ENCODE assay signal across 22 mouse cellular contexts in genomic region chr13:16702138-16702537, GRCm38 (mm10).
DNase-seq lines count a peak whose midpoint lies in the region; ATAC-seq and TF ChIP-seq lines count a peak whose summit lies in the region.
"Had no signal": no experiment of that assay in that cellular context is flagged by ENCODE, and none has a peak within 500 bp of the region (broad histone marks: within the 10 kb centered on the region; RNA-seq: fewer than 3 reads in every experiment).

No protein-coding gene starts in this region.

- H3K27me3 ChIP-seq in kidney, adult 2 months (replicated peaks; ENCODE audit: control insufficient read depth, insufficient read depth, low read length), result no peaks in the 10 kb centered on the region
- H3K27me3 ChIP-seq in liver, adult 2 months (ENCODE audit: control insufficient read depth, insufficient read depth, low read length), result no peaks in the 10 kb centered on the region
- no peaks in the 10 kb centered on the region for H3K27me3 ChIP-seq in liver, embryonic 11.5 days (replicated peaks; ENCODE audit: control insufficient read depth, insufficient read depth, low read length)
- no peaks in the 10 kb centered on the region for H3K27me3 ChIP-seq in liver, postnatal 0 days (ENCODE audit: insufficient read depth, low read length)
- H3K27me3 ChIP-seq: CH12.LX, Patski had no signal

- no peak for TF ChIP-seq POLR2A in kidney, adult 2 months (IDR thresholded peaks at IDR 0.05; ENCODE audit: low read depth, low read length)
- TF ChIP-seq POLR2A in liver, adult 2 months (IDR thresholded peaks at IDR 0.05; ENCODE audit: extremely low read depth, insufficient read depth, low read length), result no peak

- no peaks in the 10 kb centered on the region for H3K9me3 ChIP-seq in liver, embryonic 11.5 days (ENCODE audit: control insufficient read depth, low read length)
- no peaks in the 10 kb centered on the region for H3K9me3 ChIP-seq in liver, postnatal 0 days (ENCODE audit: low read length)
- H3K9me3 ChIP-seq: G1E had no signal

- ATAC-seq in liver, embryonic 11.5 days (replicated peaks; ENCODE audit: low FRiP score), result no peak
- ATAC-seq in liver, postnatal 0 days, result peak; percentile 62
- ATAC-seq: activated CD4-positive, CD25-positive, alpha-beta regulatory T cell, adult 4 months; CD4-positive, CD25-positive, alpha-beta regulatory T cell, adult 4 months; Patski had no signal

- WGBS in kidney, adult 2 months, result 58% methylated on average over 1 of the region's 1 CpGs
- WGBS in liver, adult 2 months, result 13% methylated on average over 1 of the region's 1 CpGs
- 38% methylated on average over 1 of the region's 1 CpGs for WGBS in liver, embryonic 11.5 days
- WGBS in liver, postnatal 0 days (ENCODE audit: insufficient replicate concordance), result 43% methylated on average over 1 of the region's 1 CpGs

- H3K9ac ChIP-seq in liver, adult 2 months (ENCODE audit: low read depth, low read length), result no peak overlapping the region
- no peak overlapping the region for H3K9ac ChIP-seq in liver, embryonic 11.5 days (ENCODE audit: low read depth, low read length)
- no peak overlapping the region for H3K9ac ChIP-seq in liver, postnatal 0 days (replicated peaks)

- H3K27ac ChIP-seq in kidney, adult 2 months (ENCODE audit: insufficient read depth, low read depth, low read length), result no peak overlapping the region
- peak overlapping the region; percentile 71; the same call in 1 of the 2 replicates for H3K27ac ChIP-seq in liver, adult 2 months (replicated peaks; ENCODE audit: insufficient read depth, low read depth, low read length)
- H3K27ac ChIP-seq in liver, embryonic 11.5 days (ENCODE audit: low read depth, low read length), result no peak overlapping the region
- H3K27ac ChIP-seq in liver, postnatal 0 days (ENCODE audit: low read depth), result no peak overlapping the region

- H3K79me2 ChIP-seq in liver, adult 2 months (ENCODE audit: control insufficient read depth, insufficient read depth, low read length), result no peaks in the 10 kb centered on the region

- no peaks in the 10 kb centered on the region for H3K4me1 ChIP-seq in kidney, adult 2 months (ENCODE audit: control insufficient read depth, insufficient read depth, low read length)
- H3K4me1 ChIP-seq in liver, adult 2 months (ENCODE audit: control insufficient read depth, insufficient read depth, low read length), result peaks cover 11% of the 10 kb centered on the region
- no peaks in the 10 kb centered on the region for H3K4me1 ChIP-seq in liver, embryonic 11.5 days (replicated peaks; ENCODE audit: control insufficient read depth, insufficient read depth, low read length)
- H3K4me1 ChIP-seq in liver, postnatal 0 days (ENCODE audit: insufficient read depth), result no peaks in the 10 kb centered on the region

- H3K4me2 ChIP-seq in liver, embryonic 11.5 days, result no peak overlapping the region
- H3K4me2 ChIP-seq in liver, postnatal 0 days (ENCODE audit: low read depth, low read length), result no peak overlapping the region

- no peak overlapping the region for H3K4me3 ChIP-seq in kidney, adult 2 months (ENCODE audit: insufficient read depth, low read depth, low read length)
- no peak overlapping the region for H3K4me3 ChIP-seq in liver, adult 2 months (ENCODE audit: insufficient read depth, low read depth, low read length)
- no peak overlapping the region for H3K4me3 ChIP-seq in liver, embryonic 11.5 days (ENCODE audit: low read depth, low read length)
- no peak overlapping the region for H3K4me3 ChIP-seq in liver, postnatal 0 days (ENCODE audit: low read depth, low read length)

- TF ChIP-seq EP300 in liver, postnatal 0 days (IDR thresholded peaks at IDR 0.05; ENCODE audit: low read depth), result no peak

- no peak for TF ChIP-seq CTCF in kidney, adult 2 months (conservative IDR thresholded peaks at IDR 0.05; ENCODE audit: insufficient read depth, insufficient read length, low read depth, low read length)
- no peak for TF ChIP-seq CTCF in liver, adult 2 months (IDR thresholded peaks at IDR 0.05; ENCODE audit: low read depth, low read length)
- TF ChIP-seq CTCF in liver, postnatal 0 days (IDR thresholded peaks at IDR 0.05; ENCODE audit: low read depth), result no peak

- no peaks in the 10 kb centered on the region for H3K36me3 ChIP-seq in kidney, adult 2 months (ENCODE audit: control insufficient read depth, insufficient read depth, low read length)
- no peaks in the 10 kb centered on the region for H3K36me3 ChIP-seq in liver, adult 2 months (ENCODE audit: control insufficient read depth, insufficient read depth, low read length)
- H3K36me3 ChIP-seq in liver, embryonic 11.5 days (ENCODE audit: control insufficient read depth, insufficient read depth, low read length), result no peaks in the 10 kb centered on the region
- H3K36me3 ChIP-seq in liver, postnatal 0 days (replicated peaks; ENCODE audit: insufficient read depth, low read length), result no peaks in the 10 kb centered on the region
- H3K36me3 ChIP-seq: G1E had no signal

- DNase-seq in kidney, adult 2 months, result peak; percentile 28
- no peak for DNase-seq in kidney, postnatal 10 days
- DNase-seq in liver, adult 2 months (ENCODE audit: extremely low read depth, low read depth, low spot score), result peak; percentile 72
- no peak for DNase-seq in liver, embryonic 11.5 days (ENCODE audit: low spot score)
- DNase-seq in liver, postnatal 0 days, result no peak
- DNase-seq in liver, result no peak
- peak; percentile 21 for DNase-seq in yolk sac, embryonic 10.5 days (ENCODE audit: low spot score)
- DNase-seq in cerebellum, postnatal 36 days, result no peak
- DNase-seq: adrenal gland, adult 2 months; adrenal gland, adult 8-10 months; adrenal gland, postnatal 10 days; adrenal gland, postnatal 14 days; adrenal gland, postnatal 25 days; adrenal gland, postnatal 36 days; B cell, adult 2 months; cerebellum, adult 11 months; cerebellum, adult 11-12 months had no signal

Comparison
In these comparisons a context has a peak if more than half of its experiments do, and no peak if none do; other contexts are left out.
1. DNase-seq: peak in kidney, adult 2 months (single experiment), liver, adult 2 months (single experiment) and yolk sac, embryonic 10.5 days (single experiment); none in kidney, postnatal 10 days (single experiment), liver, embryonic 11.5 days (single experiment), liver, postnatal 0 days (single experiment), liver (single experiment) and cerebellum, postnatal 36 days (0 of 2).